Mouse (Mus musculus): ENCODE results near the gene Surf1. TPM values are rescaled to one million over a fixed set of nuclear protein-coding genes. Genes with fewer than 3 reads are reported as not detected.
"Not testable (repeated sequence)": the region's sequence is repeated elsewhere in the genome, so short reads cannot be mapped to it uniquely, and the experiment has no call there.

Surf1 gene
- polyA plus RNA-seq, 1 experiment from 2014 or later = 58.1 TPM

- 79% methylated on average over 2 of the region's 2 CpGs for WGBS
- peaks cover 41% of the 10 kb centered on the region for H3K4me1 ChIP-seq
These were observed 10.4 kb downstream of the Surf1 start for GRCm38 (mm10) chr2:26905936-26906335.

GRCm38 (mm10) chr2:26903311-26903710 is 13.0 kb downstream of the Surf1 start:
- Histone ChIP-seq H3K27me3 (no peaks in the 10 kb centered on the region), H3K27ac (peak overlapping the region; percentile 89), H3K9ac (peak overlapping the region; percentile 84), H3K4me1 (peaks cover 30% of the 10 kb centered on the region), H3K9me3 (no peaks in the 10 kb centered on the region), H3K4me3 (peak overlapping the region; percentile 90), H3K4me2 (replicated peaks) (peak overlapping the region; percentile 87), H3K36me3 (peaks cover 58% of the 10 kb centered on the region)
- 11% methylated on average over 7 of the region's 7 CpGs for WGBS
- no peak for ATAC-seq (ENCODE audit: low FRiP score, low read depth)

More at GRCm38 (mm10) chr2:26905936-26906335, 10.4 kb downstream of the Surf1 start:
- Histone ChIP-seq H3K27me3 (no peaks in the 10 kb centered on the region), H3K4me2 (replicated peaks) (no peak overlapping the region), H3K4me3 (no peak overlapping the region), H3K9me3 (no peaks in the 10 kb centered on the region), H3K27ac (no peak overlapping the region), H3K36me3 (peaks cover 46% of the 10 kb centered on the region), H3K9ac (peak overlapping the region; percentile 45; the same call in 1 of the 2 replicates)
- ATAC-seq (ENCODE audit: low FRiP score, low read depth) = no peak

- Histone ChIP-seq H3K36me3 (peaks cover 58% of the 10 kb centered on the region), H3K27ac (peak within 1 kb of the TSS; percentile 89), H3K9ac (peak within 1 kb of the TSS; percentile 84), H3K4me1 (peaks cover 28% of the 10 kb centered on the region), H3K27me3 (no peaks in the 10 kb centered on the region), H3K9me3 (no peaks in the 10 kb centered on the region), H3K4me3 (peak within 1 kb of the TSS; percentile 90), H3K4me2 (replicated peaks) (peak within 1 kb of the TSS; percentile 87)
- peak; percentile 95 for ATAC-seq (ENCODE audit: low FRiP score, low read depth)
- WGBS = under 1% methylated on average over 41 of the region's 41 CpGs
These were observed 13.7 kb downstream of the Surf1 start, which contains the start of gene Surf6 for GRCm38 (mm10) chr2:26902467-26903220. Surf6 (minus strand) TSS chr2:26902879.

GRCm38 (mm10) chr2:26901834-26902400 is 14.4 kb downstream of the Surf1 start:
- no peaks in the 10 kb centered on the region for H3K27me3 ChIP-seq
- H3K27ac ChIP-seq = no peak overlapping the region
- ATAC-seq (ENCODE audit: low FRiP score, low read depth) = no peak
- H3K4me1 ChIP-seq = peaks cover 28% of the 10 kb centered on the region
- 4% methylated on average over 7 of the region's 7 CpGs for WGBS
- peak overlapping the region; percentile 87 for H3K4me2 ChIP-seq (replicated peaks)
- H3K4me3 ChIP-seq = peak overlapping the region; percentile 90
- no peaks in the 10 kb centered on the region for H3K9me3 ChIP-seq
- peaks cover 58% of the 10 kb centered on the region for H3K36me3 ChIP-seq
- H3K9ac ChIP-seq = peak overlapping the region; percentile 84

- Histone ChIP-seq H3K36me3 (peaks cover 58% of the 10 kb centered on the region), H3K9me3 (no peaks in the 10 kb centered on the region), H3K4me1 (peaks cover 28% of the 10 kb centered on the region), H3K4me2 (replicated peaks) (no peak overlapping the region; the same call in 1 of the 2 replicates), H3K27me3 (no peaks in the 10 kb centered on the region), H3K27ac (no peak overlapping the region), H3K9ac (no peak overlapping the region), H3K4me3 (no peak overlapping the region)
- no peak for ATAC-seq (ENCODE audit: low FRiP score, low read depth)
- WGBS = 81% methylated on average over 1 of the region's 1 CpGs
These were observed 15.6 kb downstream of the Surf1 start for GRCm38 (mm10) chr2:26900731-26901130.

GRCm38 (mm10) chr2:26895898-26896297 is 20.4 kb downstream of the Surf1 start:
- H3K36me3 ChIP-seq = peaks cover 85% of the 10 kb centered on the region
- no peak overlapping the region for H3K27ac ChIP-seq
- ATAC-seq (ENCODE audit: low FRiP score, low read depth) = no peak
- H3K27me3 ChIP-seq = no peaks in the 10 kb centered on the region
- no peak overlapping the region for H3K4me3 ChIP-seq
- no peak overlapping the region for H3K9ac ChIP-seq
- H3K4me1 ChIP-seq = peaks cover 2% of the 10 kb centered on the region
- no peak overlapping the region for H3K4me2 ChIP-seq (replicated peaks)
- no peaks in the 10 kb centered on the region for H3K9me3 ChIP-seq
- WGBS = 92% methylated on average over 4 of the region's 4 CpGs

- 62% methylated on average over 4 of the region's 4 CpGs for WGBS
These were observed 30.2 kb downstream of the Surf1 start for GRCm38 (mm10) chr2:26886170-26886569.

GRCm38 (mm10) chr2:26885541-26885940 is 30.8 kb downstream of the Surf1 start:
- not testable (repeated sequence) for H3K27me3 ChIP-seq; H3K9me3 ChIP-seq; H3K9ac ChIP-seq; H3K27ac ChIP-seq; H3K4me3 ChIP-seq; ATAC-seq (ENCODE audit: low FRiP score, low read depth); H3K4me2 ChIP-seq (replicated peaks); H3K4me1 ChIP-seq
- peaks cover 30% of the 10 kb centered on the region for H3K36me3 ChIP-seq
- WGBS = 94% methylated on average over 2 of the region's 2 CpGs

More at GRCm38 (mm10) chr2:26886170-26886569, 30.2 kb downstream of the Surf1 start:
- ATAC-seq (ENCODE audit: low FRiP score, low read depth); H3K27me3 ChIP-seq; H3K9ac ChIP-seq; H3K27ac ChIP-seq; H3K4me2 ChIP-seq (replicated peaks); H3K4me1 ChIP-seq; H3K9me3 ChIP-seq; H3K4me3 ChIP-seq: not testable (repeated sequence)
- H3K36me3 ChIP-seq = peaks cover 37% of the 10 kb centered on the region

- no peak for ATAC-seq (ENCODE audit: low FRiP score, low read depth)
These were observed 37.8 kb downstream of the Surf1 start for GRCm38 (mm10) chr2:26878571-26878970.

GRCm38 (mm10) chr2:26870666-26871065 is 45.7 kb downstream of the Surf1 start:
- Histone ChIP-seq H3K9me3 (no peaks in the 10 kb centered on the region), H3K4me3 (no peak overlapping the region), H3K27me3 (0 out of 2 replicates have a peak, but pooled peaks cover 3% of the 10 kb centered on the region), H3K4me1 (no peaks in the 10 kb centered on the region), H3K27ac (no peak overlapping the region), H3K9ac (no peak overlapping the region), H3K4me2 (replicated peaks) (no peak overlapping the region), H3K36me3 (no peaks in the 10 kb centered on the region)
- 58% methylated on average over 6 of the region's 6 CpGs for WGBS
- no peak for ATAC-seq (ENCODE audit: low FRiP score, low read depth)

More at GRCm38 (mm10) chr2:26878571-26878970, 37.8 kb downstream of the Surf1 start:
- Histone ChIP-seq H3K27me3 (no peaks in the 10 kb centered on the region), H3K9ac (no peak overlapping the region), H3K4me3 (no peak overlapping the region), H3K4me1 (no peaks in the 10 kb centered on the region), H3K27ac (no peak overlapping the region), H3K36me3 (no peaks in the 10 kb centered on the region), H3K9me3 (peaks cover 10% of the 10 kb centered on the region), H3K4me2 (replicated peaks) (no peak overlapping the region)

- Histone ChIP-seq H3K27ac (no peak within 1 kb of the TSS), H3K9me3 (no peaks in the 10 kb centered on the region), H3K27me3 (0 out of 2 replicates have a peak, but pooled peaks cover 3% of the 10 kb centered on the region), H3K4me3 (no peak within 1 kb of the TSS), H3K4me2 (replicated peaks) (no peak within 1 kb of the TSS), H3K36me3 (no peaks in the 10 kb centered on the region), H3K4me1 (no peaks in the 10 kb centered on the region), H3K9ac (no peak within 1 kb of the TSS)
- WGBS = 57% methylated on average over 3 of the region's 3 CpGs
- ATAC-seq (ENCODE audit: low FRiP score, low read depth) = no peak
These were observed 51.5 kb downstream of the Surf1 start, which contains the start of gene Abo for GRCm38 (mm10) chr2:26864879-26865278. Abo (minus strand) TSS chr2:26864979.

Measured in limb, embryonic 13.5 days (tissue).